Mouse (Mus musculus) embryonic facial prominence, embryonic 10.5 days (tissue): Measurements from ENCODE around the gene Rab30. TPM values are rescaled to one million over a fixed set of nuclear protein-coding genes. Genes with fewer than 3 reads are reported as not detected.
A peak's percentile ranks its signal among the peaks of the same experiment; 100 is the strongest.
"Not testable (repeated sequence)": the region's sequence is repeated elsewhere in the genome, so short reads cannot be mapped to it uniquely, and the experiment has no call there.

Experiments used
- DNase-seq: peaks from one replicate; pipeline ENCODE4 v3.0.0-alpha.2; 2017; ENCODE audit warnings: low spot score
- H3K27ac ChIP-seq: fragments of 300-500 bp; sonication (generic); replicated peaks from 2 replicates; pipeline ENCODE4 v1.5.1; 2016; ENCODE audit warnings: mild to moderate bottlenecking
- H3K27me3 ChIP-seq: fragments of 300-500 bp; sonication (generic); replicated peaks from 2 replicates; pipeline ENCODE4 v1.6.1; 2016; ENCODE audit warnings: low read depth, mild to moderate bottlenecking; ENCODE audit not compliant: poor library complexity, severe bottlenecking
- H3K36me3 ChIP-seq: fragments of 300-500 bp; sonication (generic); replicated peaks from 2 replicates; pipeline ENCODE4 v1.6.1; 2016; ENCODE audit warnings: mild to moderate bottlenecking, moderate library complexity
- H3K4me1 ChIP-seq: fragments of 300-500 bp; sonication (generic); 2 replicates; pipeline ENCODE4 v1.6.1; 2016
- H3K4me3 ChIP-seq: fragments of 300-500 bp; sonication (generic); 2 replicates; pipeline ENCODE4 v1.5.1; 2016; ENCODE audit warnings: mild to moderate bottlenecking, moderate library complexity
- H3K9me3 ChIP-seq: fragments of 300-500 bp; sonication (generic); 2 replicates; pipeline ENCODE4 v1.6.1; 2016; ENCODE audit warnings: mild to moderate bottlenecking
- WGBS: fragments of 180-500 bp; shearing (Covaris S2); methylation state at CpG from one replicate; pipeline ENCODE4 v1.1.7; 2016; 5-methylcytosine and 5-hydroxymethylcytosine counted together
- polyA plus RNA-seq: library from polyadenylated mRNA; unstranded; fragments of >200 nt; fragmentation: Nextera tagmentation; extraction: Ambion mirVana; gene quantifications from 2 replicates; pipeline ENCODE4 v1.2.1, GENCODE M21; 2016

Gene Rab30
- 9.1 and 12.3 TPM in 2 replicates for polyA plus RNA-seq

GRCm38 (mm10) chr7:92741152-92741860, at the start of gene Rab30:
Gene Rab30, plus strand, starts transcription at chr7:92741603.
- Histone ChIP-seq H3K27me3 (0 out of 2 replicates have a peak, but pooled peaks cover 8% of the 10 kb centered on the region), H3K4me3 (peak within 1 kb of the TSS; percentile 86), H3K9me3 (no peaks in the 10 kb centered on the region), H3K27ac (peak within 1 kb of the TSS; percentile 98), H3K4me1 (peaks cover 38% of the 10 kb centered on the region), H3K36me3 (peaks cover 30% of the 10 kb centered on the region)
- DNase-seq: peak; percentile 96
- WGBS: under 1% methylated on average over 38 of the region's 38 CpGs

- H3K4me3 ChIP-seq: no peak overlapping the region
- no peaks in the 10 kb centered on the region for H3K9me3 ChIP-seq
- H3K4me1 ChIP-seq: no peaks in the 10 kb centered on the region
- no peaks in the 10 kb centered on the region for H3K36me3 ChIP-seq
- no peak for DNase-seq
- 82% methylated on average over 3 of the region's 3 CpGs for WGBS
- H3K27me3 ChIP-seq: no peaks in the 10 kb centered on the region
- no peak overlapping the region for H3K27ac ChIP-seq
These were observed 45.0 kb upstream of the Rab30 start for GRCm38 (mm10) chr7:92696395-92696794.

- no peak overlapping the region for H3K27ac ChIP-seq
- no peak overlapping the region for H3K4me3 ChIP-seq
- no peaks in the 10 kb centered on the region for H3K9me3 ChIP-seq
- no peaks in the 10 kb centered on the region for H3K4me1 ChIP-seq
- H3K36me3 ChIP-seq: no peaks in the 10 kb centered on the region
- no peak for DNase-seq
- WGBS: 79% methylated on average over 5 of the region's 5 CpGs
- H3K27me3 ChIP-seq: no peaks in the 10 kb centered on the region
These were observed 42.6 kb upstream of the Rab30 start for GRCm38 (mm10) chr7:92698770-92699169.

GRCm38 (mm10) chr7:92703661-92704060, 37.7 kb upstream of the Rab30 start:
- no peaks in the 10 kb centered on the region for H3K36me3 ChIP-seq
- DNase-seq: no peak
- H3K27me3 ChIP-seq: no peaks in the 10 kb centered on the region
- no peaks in the 10 kb centered on the region for H3K9me3 ChIP-seq
- WGBS: 89% methylated on average over 1 of the region's 1 CpGs
- no peak overlapping the region for H3K4me3 ChIP-seq
- H3K27ac ChIP-seq: no peak overlapping the region
- no peaks in the 10 kb centered on the region for H3K4me1 ChIP-seq

GRCm38 (mm10) chr7:92705534-92705933, 35.9 kb upstream of the Rab30 start:
- Histone ChIP-seq H3K27me3 (no peaks in the 10 kb centered on the region), H3K27ac (no peak overlapping the region), H3K36me3 (no peaks in the 10 kb centered on the region), H3K4me3 (no peak overlapping the region), H3K9me3 (no peaks in the 10 kb centered on the region), H3K4me1 (no peaks in the 10 kb centered on the region)
- 70% methylated on average over 2 of the region's 2 CpGs for WGBS
- no peak for DNase-seq

GRCm38 (mm10) chr7:92706711-92707110, 34.7 kb upstream of the Rab30 start:
- 81% methylated on average over 12 of the region's 12 CpGs for WGBS
- H3K27me3 ChIP-seq: no peaks in the 10 kb centered on the region
- no peak overlapping the region for H3K27ac ChIP-seq
- no peaks in the 10 kb centered on the region for H3K36me3 ChIP-seq
- H3K4me3 ChIP-seq: no peak overlapping the region
- H3K4me1 ChIP-seq: no peaks in the 10 kb centered on the region
- no peaks in the 10 kb centered on the region for H3K9me3 ChIP-seq
- no peak for DNase-seq

GRCm38 (mm10) chr7:92709573-92709972, 31.8 kb upstream of the Rab30 start:
- Histone ChIP-seq H3K9me3 (no peaks in the 10 kb centered on the region), H3K4me1 (no peaks in the 10 kb centered on the region), H3K27ac (no peak overlapping the region), H3K4me3 (no peak overlapping the region), H3K27me3 (no peaks in the 10 kb centered on the region), H3K36me3 (no peaks in the 10 kb centered on the region)
- WGBS: 56% methylated on average over 2 of the region's 2 CpGs
- DNase-seq: no peak

GRCm38 (mm10) chr7:92711593-92711992, 29.8 kb upstream of the Rab30 start:
- Histone ChIP-seq H3K27me3 (no peaks in the 10 kb centered on the region), H3K27ac (no peak overlapping the region), H3K4me3 (no peak overlapping the region), H3K36me3 (no peaks in the 10 kb centered on the region), H3K4me1 (no peaks in the 10 kb centered on the region), H3K9me3 (no peaks in the 10 kb centered on the region; the same call in 1 of the 2 replicates)
- no peak for DNase-seq
- WGBS: 88% methylated on average over 3 of the region's 3 CpGs

GRCm38 (mm10) chr7:92715055-92715454, 26.3 kb upstream of the Rab30 start:
- H3K27ac ChIP-seq: no peak overlapping the region
- H3K4me1 ChIP-seq: no peaks in the 10 kb centered on the region
- H3K36me3 ChIP-seq: no peaks in the 10 kb centered on the region
- WGBS: 83% methylated on average over 1 of the region's 1 CpGs
- no peak overlapping the region for H3K4me3 ChIP-seq
- no peaks in the 10 kb centered on the region; the same call in 1 of the 2 replicates for H3K9me3 ChIP-seq
- H3K27me3 ChIP-seq: no peaks in the 10 kb centered on the region
- no peak for DNase-seq

GRCm38 (mm10) chr7:92720156-92720905, 21.1 kb upstream of the Rab30 start:
- no peak overlapping the region for H3K27ac ChIP-seq
- H3K27me3 ChIP-seq: no peaks in the 10 kb centered on the region
- H3K36me3 ChIP-seq: no peaks in the 10 kb centered on the region
- WGBS: 74% methylated on average over 3 of the region's 3 CpGs
- no peak for DNase-seq
- no peaks in the 10 kb centered on the region for H3K4me1 ChIP-seq
- H3K9me3 ChIP-seq: no peaks in the 10 kb centered on the region
- no peak overlapping the region for H3K4me3 ChIP-seq

GRCm38 (mm10) chr7:92723750-92724149, 17.7 kb upstream of the Rab30 start:
- 37% methylated on average over 3 of the region's 3 CpGs for WGBS
- no peak for DNase-seq
- H3K9me3 ChIP-seq: no peaks in the 10 kb centered on the region

GRCm38 (mm10) chr7:92724261-92724660, 17.1 kb upstream of the Rab30 start:
- DNase-seq: no peak
- 78% methylated on average over 4 of the region's 4 CpGs for WGBS
- no peaks in the 10 kb centered on the region for H3K27me3 ChIP-seq
- no peak overlapping the region for H3K4me3 ChIP-seq
- no peaks in the 10 kb centered on the region for H3K9me3 ChIP-seq
- H3K27ac ChIP-seq: no peak overlapping the region
- H3K4me1 ChIP-seq: no peaks in the 10 kb centered on the region
- H3K36me3 ChIP-seq: no peaks in the 10 kb centered on the region

More at GRCm38 (mm10) chr7:92723750-92724149, 17.7 kb upstream of the Rab30 start:
- Histone ChIP-seq H3K36me3 (no peaks in the 10 kb centered on the region), H3K27ac (no peak overlapping the region), H3K4me3 (no peak overlapping the region), H3K4me1 (no peaks in the 10 kb centered on the region), H3K27me3 (no peaks in the 10 kb centered on the region)

- DNase-seq, H3K9me3 ChIP-seq, H3K4me1 ChIP-seq, H3K4me3 ChIP-seq, H3K27me3 ChIP-seq, H3K27ac ChIP-seq: not testable (repeated sequence)
- WGBS: 86% methylated on average over 3 of the region's 3 CpGs
- peaks cover 19% of the 10 kb centered on the region for H3K36me3 ChIP-seq
These were observed 11.8 kb upstream of the Rab30 start for GRCm38 (mm10) chr7:92729583-92729982.
